Mouse (Mus musculus): Measurements from ENCODE around the gene Bmp8b. TPM values are rescaled to one million over a fixed set of nuclear protein-coding genes. Genes with fewer than 3 reads are reported as not detected.
"Not testable (repeated sequence)": the region's sequence is repeated elsewhere in the genome, so short reads cannot be mapped to it uniquely, and the experiment has no call there.

Bmp8b gene
- polyA plus RNA-seq, 1 experiment from 2014 or later = 0.30 TPM

- no peak for ATAC-seq
- H3K4me2 ChIP-seq (replicated peaks; ENCODE audit: low read depth) = peak within 1 kb of the TSS; percentile 51
- H3K27ac ChIP-seq (ENCODE audit: low read depth, low read length) = no peak within 1 kb of the TSS
- 0 out of 2 replicates have a peak within 1 kb of the TSS, but pooled peaks have one; percentile 2 for H3K4me3 ChIP-seq (ENCODE audit: low read depth, low read length)
- no peak within 1 kb of the TSS for H3K9ac ChIP-seq (ENCODE audit: low read depth, low read length)
- WGBS = 16% methylated on average over 22 of the region's 22 CpGs
- no peaks in the 10 kb centered on the region for H3K9me3 ChIP-seq (ENCODE audit: control insufficient read depth)
- TF ChIP-seq CTCF (IDR thresholded peaks at IDR 0.05; ENCODE audit: low read depth) = no peak
- H3K4me1 ChIP-seq (replicated peaks; ENCODE audit: control insufficient read depth, insufficient read depth, low read length) = no peaks in the 10 kb centered on the region
- H3K27me3 ChIP-seq (replicated peaks; ENCODE audit: control insufficient read depth, insufficient read depth, low read length) = peaks cover 6% of the 10 kb centered on the region
- H3K36me3 ChIP-seq (ENCODE audit: control insufficient read depth, insufficient read depth) = no peaks in the 10 kb centered on the region
These were observed 11.0 kb downstream of the Bmp8b start, which contains the start of gene Oxct2b for GRCm38 (mm10) chr4:123116011-123116410. Oxct2b (plus strand) TSS chr4:123116266.

GRCm38 (mm10) chr4:123116640-123117039, 11.7 kb downstream of the Bmp8b start:
- ATAC-seq = peak; percentile 41
- not testable (repeated sequence) for H3K9ac ChIP-seq (ENCODE audit: low read depth, low read length); H3K36me3 ChIP-seq (ENCODE audit: control insufficient read depth, insufficient read depth); H3K27ac ChIP-seq (ENCODE audit: low read depth, low read length); H3K4me3 ChIP-seq (ENCODE audit: low read depth, low read length); H3K27me3 ChIP-seq (replicated peaks; ENCODE audit: control insufficient read depth, insufficient read depth, low read length); H3K9me3 ChIP-seq (ENCODE audit: control insufficient read depth); H3K4me1 ChIP-seq (replicated peaks; ENCODE audit: control insufficient read depth, insufficient read depth, low read length)
- peak overlapping the region; percentile 51 for H3K4me2 ChIP-seq (replicated peaks; ENCODE audit: low read depth)
- 20% methylated on average over 26 of the region's 42 CpGs for WGBS

GRCm38 (mm10) chr4:123121286-123121685, 16.3 kb downstream of the Bmp8b start:
- 79% methylated on average over 2 of the region's 2 CpGs for WGBS
- no peak for TF ChIP-seq CTCF (IDR thresholded peaks at IDR 0.05; ENCODE audit: low read depth)

GRCm38 (mm10) chr4:123126626-123127025, 21.7 kb downstream of the Bmp8b start:
- peaks cover 60% of the 10 kb centered on the region for H3K36me3 ChIP-seq (ENCODE audit: control insufficient read depth, insufficient read depth)
- no peak overlapping the region for H3K4me2 ChIP-seq (replicated peaks; ENCODE audit: low read depth)
- no peak for TF ChIP-seq CTCF (IDR thresholded peaks at IDR 0.05; ENCODE audit: low read depth)

More at GRCm38 (mm10) chr4:123121286-123121685, 16.3 kb downstream of the Bmp8b start:
- H3K4me2 ChIP-seq (replicated peaks; ENCODE audit: low read depth) = no peak overlapping the region
- H3K9me3 ChIP-seq (ENCODE audit: control insufficient read depth) = no peaks in the 10 kb centered on the region
- H3K36me3 ChIP-seq (ENCODE audit: control insufficient read depth, insufficient read depth) = peaks cover 11% of the 10 kb centered on the region; the same call in 1 of the 2 replicates
- no peak for ATAC-seq
- no peaks in the 10 kb centered on the region for H3K4me1 ChIP-seq (replicated peaks; ENCODE audit: control insufficient read depth, insufficient read depth, low read length)
- H3K27ac ChIP-seq (ENCODE audit: low read depth, low read length) = no peak overlapping the region
- H3K27me3 ChIP-seq (replicated peaks; ENCODE audit: control insufficient read depth, insufficient read depth, low read length) = no peaks in the 10 kb centered on the region
- no peak overlapping the region for H3K9ac ChIP-seq (ENCODE audit: low read depth, low read length)
- no peak overlapping the region for H3K4me3 ChIP-seq (ENCODE audit: low read depth, low read length)

GRCm38 (mm10) chr4:123127051-123127450, 22.1 kb downstream of the Bmp8b start:
- peaks cover 64% of the 10 kb centered on the region for H3K36me3 ChIP-seq (ENCODE audit: control insufficient read depth, insufficient read depth)
- no peak overlapping the region for H3K9ac ChIP-seq (ENCODE audit: low read depth, low read length)
- no peaks in the 10 kb centered on the region for H3K27me3 ChIP-seq (replicated peaks; ENCODE audit: control insufficient read depth, insufficient read depth, low read length)
- H3K4me2 ChIP-seq (replicated peaks; ENCODE audit: low read depth) = no peak overlapping the region
- H3K4me3 ChIP-seq (ENCODE audit: low read depth, low read length) = no peak overlapping the region
- no peaks in the 10 kb centered on the region for H3K4me1 ChIP-seq (replicated peaks; ENCODE audit: control insufficient read depth, insufficient read depth, low read length)
- H3K9me3 ChIP-seq (ENCODE audit: control insufficient read depth) = no peaks in the 10 kb centered on the region
- no peak overlapping the region for H3K27ac ChIP-seq (ENCODE audit: low read depth, low read length)
- ATAC-seq = no peak
- WGBS = 88% methylated on average over 4 of the region's 4 CpGs
- no peak for TF ChIP-seq CTCF (IDR thresholded peaks at IDR 0.05; ENCODE audit: low read depth)

More at GRCm38 (mm10) chr4:123126626-123127025, 21.7 kb downstream of the Bmp8b start:
- no peak for ATAC-seq
- Histone ChIP-seq H3K9me3 (ENCODE audit: control insufficient read depth) (no peaks in the 10 kb centered on the region), H3K27ac (ENCODE audit: low read depth, low read length) (no peak overlapping the region), H3K9ac (ENCODE audit: low read depth, low read length) (no peak overlapping the region), H3K4me1 (replicated peaks; ENCODE audit: control insufficient read depth, insufficient read depth, low read length) (no peaks in the 10 kb centered on the region), H3K4me3 (ENCODE audit: low read depth, low read length) (no peak overlapping the region), H3K27me3 (replicated peaks; ENCODE audit: control insufficient read depth, insufficient read depth, low read length) (no peaks in the 10 kb centered on the region)
- 93% methylated on average over 7 of the region's 7 CpGs for WGBS

- Histone ChIP-seq H3K27ac (ENCODE audit: low read depth, low read length) (no peak overlapping the region), H3K9ac (ENCODE audit: low read depth, low read length) (no peak overlapping the region), H3K4me3 (ENCODE audit: low read depth, low read length) (no peak overlapping the region), H3K4me1 (replicated peaks; ENCODE audit: control insufficient read depth, insufficient read depth, low read length) (peaks cover 9% of the 10 kb centered on the region; the same call in 1 of the 2 replicates), H3K9me3 (ENCODE audit: control insufficient read depth) (no peaks in the 10 kb centered on the region), H3K36me3 (ENCODE audit: control insufficient read depth, insufficient read depth) (peaks cover 32% of the 10 kb centered on the region), H3K4me2 (replicated peaks; ENCODE audit: low read depth) (no peak overlapping the region), H3K27me3 (replicated peaks; ENCODE audit: control insufficient read depth, insufficient read depth, low read length) (no peaks in the 10 kb centered on the region)
- WGBS = 81% methylated on average over 3 of the region's 3 CpGs
- ATAC-seq = no peak
- no peak for TF ChIP-seq CTCF (IDR thresholded peaks at IDR 0.05; ENCODE audit: low read depth)
These were observed 32.6 kb downstream of the Bmp8b start for GRCm38 (mm10) chr4:123137551-123137950.
